Mouse (Mus musculus): ENCODE results near the gene Scarb2.

Gene Scarb2

DNA sequence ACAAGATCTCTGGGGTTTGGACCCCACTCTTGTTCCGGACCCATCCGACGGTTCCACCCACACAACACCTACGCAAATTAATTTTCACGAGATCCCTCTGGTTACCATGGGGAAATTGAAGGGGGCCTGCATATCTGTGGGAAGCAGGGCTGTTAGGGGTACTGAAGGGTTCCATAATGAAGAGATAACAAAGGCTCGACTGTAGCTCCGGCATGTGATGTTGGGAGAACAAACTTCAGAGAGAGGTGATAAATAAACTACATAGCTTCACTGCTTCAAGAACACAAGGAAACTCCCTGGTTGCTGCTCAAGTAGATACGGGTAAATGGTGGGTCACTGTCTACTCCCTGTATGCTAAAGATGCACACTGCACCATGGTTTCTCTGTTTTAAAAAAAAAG lies 68.1 kb downstream of the Scarb2 start:
- no peak for DNase-seq (ENCODE audit: low read depth, low spot score)

- DNase-seq (ENCODE audit: low read depth, low spot score): peak; percentile 99
Observed at GRCm38 (mm10) chr5:92435025-92435584, 71.5 kb downstream of the Scarb2 start, which contains the start of gene Nup54. Gene Nup54, minus strand, starts transcription at chr5:92435219.

GRCm38 (mm10) chr5:92434571-92434985 lies 72.1 kb downstream of the Scarb2 start:
- DNase-seq (ENCODE audit: low read depth, low spot score): no peak

GRCm38 (mm10) chr5:92434070-92434469 lies 72.6 kb downstream of the Scarb2 start:
- peak; percentile 43 for DNase-seq (ENCODE audit: low read depth, low spot score)

- no peak for DNase-seq (ENCODE audit: low read depth, low spot score)
Observed at GRCm38 (mm10) chr5:92431611-92432010, 75.0 kb downstream of the Scarb2 start.

- DNase-seq (ENCODE audit: low read depth, low spot score): no peak
Observed at GRCm38 (mm10) chr5:92430723-92431122, 75.9 kb downstream of the Scarb2 start.

- DNase-seq (ENCODE audit: low read depth, low spot score): no peak
Observed at GRCm38 (mm10) chr5:92424126-92424525, 82.5 kb downstream of the Scarb2 start.

GRCm38 (mm10) chr5:92413982-92414375 lies 92.7 kb downstream of the Scarb2 start:
- DNase-seq (ENCODE audit: low read depth, low spot score): no peak

DNA sequence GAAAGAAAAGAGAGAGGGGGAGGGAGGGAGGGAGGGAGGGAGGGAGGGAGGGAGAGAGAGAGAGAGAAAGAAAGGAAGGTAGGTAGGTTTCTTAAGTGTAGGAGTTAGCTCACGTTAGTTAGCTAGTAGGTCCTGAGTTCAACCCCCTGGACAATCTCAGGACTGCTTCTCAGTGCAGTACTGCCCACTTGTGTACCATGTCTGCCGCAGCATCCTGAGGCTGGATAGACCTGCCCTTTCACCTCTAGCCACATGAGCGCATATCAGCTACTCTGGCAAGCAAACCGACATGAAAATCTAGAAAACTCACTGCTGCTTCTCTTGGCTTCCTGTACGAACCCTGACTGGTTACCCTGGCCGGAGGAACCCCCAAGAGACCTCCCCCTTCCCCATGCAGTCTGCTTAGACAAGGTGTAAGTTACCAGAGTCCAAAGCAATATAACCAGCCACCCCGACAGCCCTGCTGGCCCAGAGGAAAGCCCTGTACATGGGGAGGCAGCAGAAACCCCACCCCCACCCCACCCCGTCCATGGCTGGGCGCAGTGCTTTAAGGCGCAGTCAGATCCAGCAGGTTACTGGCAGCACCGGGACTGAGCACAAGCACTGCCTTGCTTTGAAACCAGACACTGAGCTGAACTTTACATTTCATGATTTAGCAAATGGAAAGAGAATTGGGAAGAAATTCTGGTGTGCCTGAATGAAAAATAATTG lies 93.2 kb downstream of the Scarb2 start:
- no peak for DNase-seq (ENCODE audit: low read depth, low spot score)

DNA sequence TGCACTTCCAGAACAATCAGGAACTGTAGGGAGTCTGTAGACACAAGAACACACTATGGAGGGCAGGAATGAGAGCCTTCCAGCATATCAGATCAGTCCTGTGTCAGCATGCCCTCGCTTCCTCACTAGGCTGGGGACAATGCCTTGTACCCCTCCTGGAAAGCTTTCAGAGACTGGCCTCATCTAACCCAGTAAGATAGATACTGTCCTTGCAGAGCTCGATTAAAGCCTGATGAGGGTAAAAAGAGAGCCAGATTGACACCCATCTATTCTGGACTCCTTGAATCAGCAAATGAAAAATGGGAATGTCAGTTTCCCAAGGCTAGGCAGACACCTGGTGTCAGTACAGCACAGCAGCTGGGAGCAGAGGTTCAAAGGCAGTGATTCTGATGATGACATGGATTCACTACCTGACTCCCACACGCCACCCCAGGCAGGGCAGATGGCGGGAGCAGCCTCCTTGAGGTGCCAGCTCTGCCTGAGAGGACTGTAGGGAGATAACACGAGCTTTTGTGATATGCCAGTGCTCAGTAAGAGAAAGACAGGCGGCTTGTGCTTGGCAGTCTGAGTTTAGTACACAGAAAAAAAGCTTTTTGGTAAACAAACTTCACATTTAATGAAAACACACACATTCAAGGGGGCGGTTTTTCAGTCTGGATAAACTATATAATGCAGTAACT lies 95.0 kb downstream of the Scarb2 start:
- no peak for DNase-seq (ENCODE audit: low read depth, low spot score)

DNA sequence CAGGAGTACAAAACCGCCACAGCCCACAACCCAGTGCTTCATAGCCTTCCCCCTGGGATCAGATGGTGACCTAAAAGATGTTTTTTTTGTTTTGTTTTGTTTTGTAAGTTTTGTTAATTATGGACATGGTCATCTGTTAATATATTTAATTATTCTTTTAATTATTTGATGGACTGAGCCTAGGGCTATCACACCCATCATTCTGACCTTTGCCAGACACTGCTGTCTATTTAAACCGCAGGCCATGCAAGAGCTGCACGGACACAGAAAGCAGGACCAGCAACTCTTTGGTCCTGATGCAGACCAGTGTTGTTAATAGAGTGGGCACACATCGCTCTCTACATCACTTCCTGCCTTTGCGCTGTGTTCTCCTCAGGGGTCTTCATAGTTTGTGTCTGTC lies 96.1 kb downstream of the Scarb2 start:
- DNase-seq (ENCODE audit: low read depth, low spot score): no peak

- no peak for DNase-seq (ENCODE audit: low read depth, low spot score)
Observed at GRCm38 (mm10) chr5:92409361-92410155, 97.1 kb downstream of the Scarb2 start.

- DNase-seq (ENCODE audit: low read depth, low spot score): no peak
Observed at GRCm38 (mm10) chr5:92404400-92404678, 102.3 kb downstream of the Scarb2 start.

GRCm38 (mm10) chr5:92403562-92404399 lies 102.9 kb downstream of the Scarb2 start:
- DNase-seq (ENCODE audit: low read depth, low spot score): no peak

- no peak for DNase-seq (ENCODE audit: low read depth, low spot score)
Observed at GRCm38 (mm10) chr5:92402816-92403215, 103.8 kb downstream of the Scarb2 start.

DNA sequence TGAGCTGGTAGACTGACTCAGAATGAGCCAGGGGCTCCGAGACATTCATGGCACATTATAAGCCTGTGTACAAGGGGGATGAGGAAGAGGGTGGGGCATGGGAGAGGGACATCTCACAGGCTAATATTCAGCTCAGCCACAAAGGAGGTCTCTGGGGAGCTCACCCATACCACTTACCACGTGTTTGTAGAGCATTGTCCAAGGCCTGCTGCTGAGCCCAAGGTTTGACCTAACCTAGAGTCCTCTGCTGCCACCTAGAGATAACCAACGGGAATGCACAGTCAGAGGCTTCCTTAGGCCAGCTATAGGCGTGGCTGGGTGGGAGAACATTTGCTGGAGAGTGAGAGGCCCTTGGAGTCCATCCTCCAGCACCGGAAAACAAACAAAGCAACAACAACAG lies 108.5 kb downstream of the Scarb2 start:
- DNase-seq (ENCODE audit: low read depth, low spot score): peak; percentile 82

DNA sequence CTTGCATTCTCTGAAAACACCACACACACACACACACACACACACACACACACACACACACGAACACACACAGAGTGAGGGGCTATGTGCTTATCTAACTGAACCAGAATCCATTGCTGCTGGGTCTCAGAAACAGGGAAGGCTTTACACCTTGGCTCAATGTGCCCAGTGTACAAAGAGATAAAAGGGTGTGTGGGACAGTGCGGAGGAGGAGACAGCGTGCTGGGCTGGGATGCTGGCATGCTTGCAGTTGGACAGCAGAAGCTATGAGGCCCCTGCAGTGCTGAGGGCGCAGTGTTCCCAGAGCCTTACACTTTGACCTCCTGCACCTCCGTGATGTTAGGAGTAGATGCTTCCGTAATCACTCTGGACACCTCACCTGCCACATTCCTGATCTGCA lies 110.2 kb downstream of the Scarb2 start:
- no peak for DNase-seq (ENCODE audit: low read depth, low spot score)

DNA sequence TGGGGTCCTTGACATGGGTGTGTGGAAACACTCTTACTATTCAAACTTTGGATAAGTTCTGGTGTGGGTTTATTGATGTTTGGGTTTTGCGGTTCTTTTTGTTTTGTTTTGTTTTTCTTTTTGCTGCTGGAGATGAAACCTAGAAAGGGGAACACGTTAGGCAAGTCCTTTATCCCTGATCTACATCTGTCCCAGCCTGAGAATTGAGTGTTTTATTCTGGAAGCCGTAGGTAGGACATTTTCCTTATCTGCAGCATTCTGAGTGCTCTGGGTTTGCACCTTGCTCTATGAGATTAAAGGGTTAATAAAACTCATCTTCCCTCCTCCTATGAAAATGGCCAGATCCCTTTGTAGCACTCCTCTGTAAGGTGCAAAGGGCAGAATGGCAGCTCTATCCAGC lies 110.9 kb downstream of the Scarb2 start:
- DNase-seq (ENCODE audit: low read depth, low spot score): no peak

DNA sequence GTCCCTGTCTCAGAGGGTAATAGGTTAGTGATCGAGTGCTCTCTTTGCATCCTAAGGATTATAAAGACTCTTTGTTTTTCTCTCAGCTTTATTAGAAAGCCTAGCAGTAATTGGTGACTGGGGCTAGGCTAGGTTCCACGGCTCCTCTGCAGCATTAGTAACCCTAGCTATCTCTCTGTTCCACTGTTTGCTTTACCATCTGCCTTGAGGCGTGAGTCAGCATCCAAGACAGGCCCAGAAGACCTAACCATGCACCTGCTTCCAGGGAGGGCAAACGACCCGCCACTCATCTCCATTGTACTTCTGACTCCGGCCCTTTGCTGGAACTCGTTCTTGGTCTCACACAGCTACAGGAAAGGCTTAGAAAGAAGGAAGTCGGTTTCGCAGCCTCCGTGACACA lies 112.8 kb downstream of the Scarb2 start:
- no peak for DNase-seq (ENCODE audit: low read depth, low spot score)

GRCm38 (mm10) chr5:92392542-92392941 lies 114.1 kb downstream of the Scarb2 start:
- DNase-seq (ENCODE audit: low read depth, low spot score): no peak
